ENCODE assay signal across 28 mouse cellular contexts in genomic region chr13:12305540-12305939, GRCm38 (mm10). TPM values are rescaled to one million over a fixed set of nuclear protein-coding genes. Genes with fewer than 3 reads are reported as not detected.
DNase-seq lines count a peak whose midpoint lies in the region; ATAC-seq and TF ChIP-seq lines count a peak whose summit lies in the region.
"Had no signal": no experiment of that assay in that cellular context is flagged by ENCODE, and none has a peak within 500 bp of the region (broad histone marks: within the 10 kb centered on the region; RNA-seq: fewer than 3 reads in every experiment).

No protein-coding gene starts in this region.

- WGBS in heart, embryonic 12.5 days = 87% methylated on average over 8 of the region's 8 CpGs
- WGBS in heart, embryonic 16.5 days = 83% methylated on average over 8 of the region's 8 CpGs
- WGBS in cerebellum, adult 2 months = 78% methylated on average over 8 of the region's 8 CpGs

- no peak for TF ChIP-seq CTCF in cerebellum, adult 2 months (IDR thresholded peaks at IDR 0.05; ENCODE audit: borderline replicate concordance, insufficient read depth, low read depth, low read length)

- no peak overlapping the region for H3K4me3 ChIP-seq in heart, embryonic 12.5 days
- no peak overlapping the region for H3K4me3 ChIP-seq in heart, embryonic 16.5 days (ENCODE audit: low read length)
- no peak overlapping the region for H3K4me3 ChIP-seq in cerebellum, adult 2 months (replicated peaks; ENCODE audit: insufficient read depth, low read depth, low read length)
- H3K4me3 ChIP-seq: forebrain, embryonic 10.5 days; forebrain, embryonic 13.5 days; gastrocnemius, adult 2 months; hindbrain, embryonic 15.5 days had no signal

- DNase-seq in heart, adult 9 months (ENCODE audit: low spot score in 2 of 2) = no peak
- DNase-seq in heart, postnatal 25 days (ENCODE audit: low spot score) = no peak
- peak; percentile 68 for DNase-seq in 416B (ENCODE audit: low read depth)
- DNase-seq in frontal cortex, postnatal 14 days (ENCODE audit: low spot score in 2 of 2) = no peak
- DNase-seq in cerebellum, adult 2 months = no peak
- DNase-seq: adrenal gland, adult 8-10 months; adrenal gland, postnatal 36 days; B cell, adult 2 months; cerebellum, adult 11 months; cerebellum, adult 8-10 months; cerebellum, postnatal 10 days; cerebellum, postnatal 36 days; gastrocnemius, adult 2 months; gastrocnemius, postnatal 14 days; heart, adult 18-20 months; heart, postnatal 36 days; kidney, adult 2 months had no signal

- peaks cover 83% of the 10 kb centered on the region for H3K36me3 ChIP-seq in heart, embryonic 12.5 days
- peaks cover 37% of the 10 kb centered on the region for H3K36me3 ChIP-seq in heart, embryonic 16.5 days (ENCODE audit: control insufficient read depth, insufficient read depth)
- H3K36me3 ChIP-seq: forebrain, embryonic 10.5 days; G1E; hindbrain, embryonic 15.5 days had no signal

- H3K4me1 ChIP-seq in heart, embryonic 12.5 days (replicated peaks) = peaks cover 51% of the 10 kb centered on the region
- peaks cover 31% of the 10 kb centered on the region for H3K4me1 ChIP-seq in heart, embryonic 16.5 days (ENCODE audit: control insufficient read depth, insufficient read depth, low read length)
- no peaks in the 10 kb centered on the region for H3K4me1 ChIP-seq in cerebellum, adult 2 months (ENCODE audit: control insufficient read depth, insufficient read depth, low read length)
- H3K4me1 ChIP-seq: forebrain, embryonic 13.5 days; hindbrain, embryonic 15.5 days had no signal

- H3K27me3 ChIP-seq in heart, embryonic 12.5 days (replicated peaks) = no peaks in the 10 kb centered on the region
- no peaks in the 10 kb centered on the region for H3K27me3 ChIP-seq in heart, embryonic 16.5 days (ENCODE audit: control insufficient read depth, insufficient read depth, low read length)
- H3K27me3 ChIP-seq in cerebellum, adult 2 months (ENCODE audit: control insufficient read depth, insufficient read depth, low read length) = no peaks in the 10 kb centered on the region
- H3K27me3 ChIP-seq: CH12.LX; forebrain, embryonic 13.5 days; hindbrain, embryonic 15.5 days had no signal

- no peak overlapping the region for H3K4me2 ChIP-seq in heart, embryonic 12.5 days
- no peak overlapping the region for H3K4me2 ChIP-seq in heart, embryonic 16.5 days (ENCODE audit: low read depth, low read length)
- H3K4me2 ChIP-seq: forebrain, embryonic 13.5 days; hindbrain, embryonic 15.5 days had no signal

- no peak overlapping the region for H3K27ac ChIP-seq in heart, embryonic 12.5 days (ENCODE audit: poor library complexity, severe bottlenecking)
- peak overlapping the region; percentile 14; the same call in 1 of the 2 replicates for H3K27ac ChIP-seq in heart, embryonic 16.5 days (ENCODE audit: low read length)
- H3K27ac ChIP-seq in cerebellum, adult 2 months (ENCODE audit: insufficient read depth, low read length) = no peak overlapping the region
- H3K27ac ChIP-seq: forebrain, embryonic 10.5 days; forebrain, embryonic 13.5 days; gastrocnemius, adult 2 months; hindbrain, embryonic 15.5 days had no signal

- no peak for ATAC-seq in heart, embryonic 12.5 days (ENCODE audit: insufficient number of reproducible peaks, low FRiP score)
- no peak for ATAC-seq in heart, embryonic 16.5 days (replicated peaks; ENCODE audit: extremely low read depth, insufficient read depth, low FRiP score)
- ATAC-seq in common myeloid progenitor, adult 5-6 weeks (replicated peaks; ENCODE audit: low read depth, poor library complexity, severe bottlenecking) = 0 out of 2 replicates have a peak, but pooled peaks have one; percentile 47
- ATAC-seq: activated CD4-positive, CD25-positive, alpha-beta regulatory T cell, adult 4 months; forebrain, embryonic 13.5 days; forebrain, embryonic 16.5 days; intestine, postnatal 0 days had no signal

- TF ChIP-seq POLR2A in cerebellum, adult 2 months (IDR thresholded peaks at IDR 0.05; ENCODE audit: borderline replicate concordance, insufficient read depth, low read length) = no peak

- H3K9me3 ChIP-seq in heart, embryonic 12.5 days (replicated peaks) = no peaks in the 10 kb centered on the region
- no peaks in the 10 kb centered on the region for H3K9me3 ChIP-seq in heart, embryonic 16.5 days (replicated peaks; ENCODE audit: control insufficient read depth, low read length)
- H3K9me3 ChIP-seq: forebrain, embryonic 10.5 days; forebrain, embryonic 13.5 days; G1E; hindbrain, embryonic 15.5 days had no signal

- H3K9ac ChIP-seq in heart, embryonic 12.5 days = 0 out of 2 replicates have a peak overlapping the region, but pooled peaks have one; percentile 2
- H3K9ac ChIP-seq in heart, embryonic 16.5 days (ENCODE audit: low read length) = no peak overlapping the region
- H3K9ac ChIP-seq: forebrain, embryonic 13.5 days; hindbrain, embryonic 15.5 days had no signal

- intact Hi-C loops in heart, postnatal 25 days (cut with DNase I) = no loop called here

RNA-seq across cellular contexts. Expression of gene Actn2, which starts 35.0 kb away (rescaled TPM):
- 1,360 and 1,370 TPM in 2 replicates for polyA plus RNA-seq in heart, embryonic 12.5 days (2016; fragmentation: Nextera tagmentation; extraction: Ambion mirVana)
- polyA plus RNA-seq in heart, embryonic 16.5 days (2015; fragmentation: Nextera tagmentation; extraction: Ambion mirVana) = 1,874 and 1,903 TPM in 2 replicates
- 1,000 to 10,000 TPM; 1,826 to 1,902 TPM for total RNA-seq in heart, postnatal 25 days (2021)
- not detected in 2 replicates for total RNA-seq in common myeloid progenitor, adult 5-6 weeks (2017)
- 1.8 and 3.9 TPM in 2 replicates for polyA plus RNA-seq in cerebellum, adult 2 months (2012; rRNA removed)
- total RNA-seq: CH12.LX had no signal
- polyA plus RNA-seq: G1E had no signal

RNA-seq across cellular contexts. Expression of gene Mtr, which starts 47.6 kb away (rescaled TPM):
- polyA plus RNA-seq in heart, embryonic 12.5 days (2016; fragmentation: Nextera tagmentation; extraction: Ambion mirVana) = 18.7 and 20.0 TPM in 2 replicates
- polyA plus RNA-seq in heart, embryonic 16.5 days (2015; fragmentation: Nextera tagmentation; extraction: Ambion mirVana) = 11.4 and 11.9 TPM in 2 replicates
- 10 to 100 TPM; 87.6 to 93.6 TPM for total RNA-seq in heart, postnatal 25 days (2021)
- total RNA-seq in common myeloid progenitor, adult 5-6 weeks (2017) = 44.8 and 58.3 TPM in 2 replicates
- 8.4 and 10.0 TPM in 2 replicates for polyA plus RNA-seq in cerebellum, adult 2 months (2012; rRNA removed)

Comparison
In these comparisons a context has a peak if more than half of its experiments do, and no peak if none do; other contexts are left out.
1. RNA of gene Actn2, which starts 35.0 kb away (polyA plus RNA-seq): 1,874 to 1,903 TPM in heart, embryonic 16.5 days and 1,360 to 1,370 TPM in heart, embryonic 12.5 days; 1.8 to 3.9 TPM in cerebellum, adult 2 months; every median in the first group is over 100 times any median in the second.